Mouse (Mus musculus) stomach, postnatal 0 days (tissue): ENCODE data around the gene Tmem243.

Source experiments
- CTCF ChIP-seq: IDR thresholded peaks from 2 replicates; pipeline ENCODE4 v1.5.1; 2016; ENCODE audit warnings: antibody characterized with exemption, low read depth, mild to moderate bottlenecking, moderate library complexity
- EP300 ChIP-seq: optimal IDR thresholded peaks from 2 replicates; pipeline ENCODE3; 2016; ENCODE audit warnings: antibody characterized with exemption

DNA sequence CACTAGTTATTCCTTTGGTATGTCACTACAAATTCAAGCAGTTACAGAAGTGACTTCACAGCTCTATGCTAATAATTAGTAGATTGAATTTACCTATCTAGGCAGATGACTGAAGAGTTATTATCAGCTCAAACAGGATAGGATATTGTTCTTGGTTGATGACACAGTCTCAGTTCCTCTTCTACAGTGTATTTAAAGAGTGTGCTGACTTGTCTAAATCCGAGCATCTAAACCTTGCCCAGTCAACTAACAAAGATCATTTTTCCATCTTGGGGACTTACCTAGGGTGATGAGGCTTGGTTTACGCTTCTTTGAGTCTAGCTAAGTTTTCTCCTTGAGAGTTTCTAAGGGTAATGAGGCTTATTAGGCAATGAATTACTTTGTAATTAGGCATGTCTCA lies 72.8 kb downstream of the Tmem243 start:
- TF ChIP-seq CTCF (no peak), EP300 (no peak)
